Mouse (Mus musculus) testis, adult 2 months (tissue): ENCODE results near the gene Pigu. TPM values are rescaled to one million over a fixed set of nuclear protein-coding genes. Genes with fewer than 3 reads are reported as not detected.
A peak's percentile ranks its signal among the peaks of the same experiment; 100 is the strongest.

Source experiments
- H3K27ac ChIP-seq: fragments of 200-500 bp; 2 replicates; pipeline ENCODE4 v1.5.1; 2012; ENCODE audit warnings: low read depth, low read length; ENCODE audit not compliant: control insufficient read depth, insufficient read depth
- H3K27me3 ChIP-seq: fragments of 200-500 bp; 2 replicates; pipeline ENCODE4 v1.6.1; 2012; ENCODE audit warnings: mild to moderate bottlenecking, low read length, moderate library complexity; ENCODE audit not compliant: control insufficient read depth, insufficient read depth
- H3K36me3 ChIP-seq: fragments of 200-500 bp; 2 replicates; pipeline ENCODE4 v1.6.1; 2012; ENCODE audit warnings: mild to moderate bottlenecking, low read length; ENCODE audit not compliant: control insufficient read depth, insufficient read depth
- H3K4me1 ChIP-seq: fragments of 200-500 bp; 2 replicates; pipeline ENCODE4 v1.6.1; 2012; ENCODE audit warnings: low read length; ENCODE audit not compliant: control insufficient read depth, insufficient read depth
- H3K4me3 ChIP-seq: fragments of 200-500 bp; 2 replicates; pipeline ENCODE4 v1.5.1; 2012; ENCODE audit warnings: low read depth, mild to moderate bottlenecking, low read length, moderate library complexity, mixed read lengths; ENCODE audit not compliant: control insufficient read depth
- CTCF ChIP-seq: fragments of 200-500 bp; IDR thresholded peaks from 2 replicates; pipeline ENCODE4 v1.5.1; 2012; ENCODE audit warnings: low read depth, mild to moderate bottlenecking, inconsistent platforms, low read length, moderate library complexity; ENCODE audit not compliant: control insufficient read depth, insufficient read depth, insufficient replicate concordance
- POLR2A ChIP-seq: fragments of 200-500 bp; IDR thresholded peaks from 2 replicates; pipeline ENCODE4 v1.6.1; 2012; ENCODE audit warnings: low read depth, mild to moderate bottlenecking, inconsistent platforms, low read length, moderate library complexity; ENCODE audit not compliant: control insufficient read depth
- polyA plus RNA-seq: library from polyadenylated mRNA; depleted of rRNA; stranded (reverse); fragments of >200 nt; gene quantifications from 2 replicates; pipeline ENCODE4 v1.2.3, GENCODE M21; 2012

Pigu gene
- polyA plus RNA-seq, 1 experiment, result 36.9 TPM

DNA sequence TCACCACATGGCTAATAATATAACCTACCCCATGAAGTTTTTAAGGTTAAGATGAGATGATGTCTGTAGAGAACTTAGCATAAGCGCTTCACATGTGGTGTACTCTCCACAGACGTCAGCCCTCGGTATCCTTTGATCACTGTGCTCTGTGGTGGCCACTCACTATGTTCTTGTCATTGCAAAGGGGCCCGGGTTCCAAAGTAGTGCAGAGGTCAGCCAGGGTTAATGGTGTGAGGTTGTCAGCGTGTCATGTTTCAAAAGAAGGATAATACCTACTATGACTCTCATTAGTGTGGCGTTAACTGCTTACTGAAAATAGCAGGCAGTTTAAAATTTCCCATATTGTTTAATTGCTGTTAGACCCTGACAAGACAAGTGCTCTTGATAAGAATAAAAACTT lies 43.6 kb downstream of the Pigu start:
- Histone ChIP-seq H3K27ac (no peak overlapping the region), H3K4me3 (no peak overlapping the region), H3K4me1 (no peaks in the 10 kb centered on the region), H3K27me3 (no peaks in the 10 kb centered on the region), H3K36me3 (peaks cover 1% of the 10 kb centered on the region; the same call in 1 of the 2 replicates)
- TF ChIP-seq POLR2A (no peak), CTCF (no peak)

DNA sequence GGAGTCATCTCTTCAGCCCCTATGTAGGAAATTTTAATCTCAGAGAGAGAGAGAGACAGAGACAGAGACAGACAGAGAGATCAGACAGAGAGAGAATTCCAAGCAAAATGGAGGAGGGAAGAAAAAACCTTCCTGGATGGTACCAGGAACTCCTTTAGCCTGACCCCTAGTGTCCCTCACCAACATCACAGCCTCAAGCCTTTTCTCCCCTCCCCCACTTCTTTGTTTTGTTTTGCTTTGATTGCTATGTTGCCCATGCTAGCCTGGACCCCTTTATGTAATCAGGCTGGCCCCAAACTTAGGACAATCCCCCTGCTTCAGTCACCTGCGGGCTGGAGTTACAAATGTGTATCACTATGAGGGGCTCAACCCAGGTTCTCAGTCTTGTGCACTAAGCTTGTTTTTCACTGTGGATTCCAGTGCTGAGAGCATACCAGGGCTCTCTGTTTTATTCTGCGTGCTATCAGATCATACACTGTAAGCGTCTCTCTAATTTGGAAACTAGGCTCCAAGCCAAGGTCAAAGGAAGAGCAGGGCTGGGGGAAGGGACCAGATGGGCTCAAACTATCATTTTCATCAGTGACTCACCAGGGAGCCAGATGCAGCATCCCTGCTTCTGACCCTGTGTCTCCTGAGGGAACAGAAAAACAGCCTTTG lies 48.2 kb downstream of the Pigu start:
- H3K27me3 ChIP-seq, result no peaks in the 10 kb centered on the region
- no peak overlapping the region for H3K4me3 ChIP-seq
- H3K36me3 ChIP-seq, result no peaks in the 10 kb centered on the region; the same call in 1 of the 2 replicates
- H3K27ac ChIP-seq, result 0 out of 2 replicates have a peak overlapping the region, but pooled peaks have one; percentile 33
- no peak for TF ChIP-seq POLR2A
- TF ChIP-seq CTCF, result no peak
- H3K4me1 ChIP-seq, result no peaks in the 10 kb centered on the region

DNA sequence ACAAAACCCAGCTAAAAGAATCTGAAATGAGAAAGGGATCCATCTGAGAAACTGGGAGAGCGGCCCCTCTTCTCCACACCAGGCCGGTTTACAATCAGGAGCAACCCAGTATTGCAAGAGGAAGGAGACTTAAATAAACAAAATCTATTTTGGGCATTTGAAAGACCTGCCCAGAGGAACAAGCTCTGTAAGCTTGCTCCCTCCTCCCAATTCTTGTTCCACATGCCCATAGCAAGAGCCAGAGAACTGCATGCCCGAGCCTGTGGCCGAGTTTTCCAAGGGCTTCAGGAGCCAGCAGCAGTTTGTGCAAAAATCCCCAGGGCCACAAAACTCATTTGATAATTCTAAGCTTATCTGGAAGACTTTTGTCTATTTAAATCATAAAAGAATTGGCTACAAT lies 57.7 kb downstream of the Pigu start:
- no peaks in the 10 kb centered on the region for H3K4me1 ChIP-seq
- H3K4me3 ChIP-seq, result no peak overlapping the region
- TF ChIP-seq CTCF, result no peak
- TF ChIP-seq POLR2A, result no peak
- no peak overlapping the region for H3K27ac ChIP-seq
- H3K36me3 ChIP-seq, result peaks cover 2% of the 10 kb centered on the region; the same call in 1 of the 2 replicates
- no peaks in the 10 kb centered on the region for H3K27me3 ChIP-seq

DNA sequence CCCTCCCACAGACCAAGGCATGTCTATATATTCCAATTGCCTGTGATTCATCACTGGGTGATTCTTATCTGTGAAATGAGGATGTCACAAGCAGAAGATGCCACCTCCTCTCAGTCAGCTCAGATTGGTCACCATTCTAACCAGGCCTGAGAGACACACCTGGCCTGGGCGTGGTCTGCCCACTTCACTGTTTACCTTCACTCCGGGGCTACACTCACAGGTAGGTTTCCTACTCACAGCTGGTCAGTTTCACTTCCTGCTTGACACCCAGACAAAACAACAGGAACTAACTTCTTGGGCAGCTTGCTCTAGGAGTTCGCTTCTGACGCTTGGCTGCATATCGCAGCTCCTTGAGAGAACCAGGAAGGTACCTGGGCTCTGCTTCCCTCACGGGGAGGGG lies 61.8 kb downstream of the Pigu start:
- Histone ChIP-seq H3K27me3 (no peaks in the 10 kb centered on the region), H3K27ac (no peak overlapping the region), H3K4me1 (no peaks in the 10 kb centered on the region), H3K4me3 (no peak overlapping the region), H3K36me3 (peaks cover 3% of the 10 kb centered on the region; the same call in 1 of the 2 replicates)
- TF ChIP-seq POLR2A, result no peak
- TF ChIP-seq CTCF, result no peak

DNA sequence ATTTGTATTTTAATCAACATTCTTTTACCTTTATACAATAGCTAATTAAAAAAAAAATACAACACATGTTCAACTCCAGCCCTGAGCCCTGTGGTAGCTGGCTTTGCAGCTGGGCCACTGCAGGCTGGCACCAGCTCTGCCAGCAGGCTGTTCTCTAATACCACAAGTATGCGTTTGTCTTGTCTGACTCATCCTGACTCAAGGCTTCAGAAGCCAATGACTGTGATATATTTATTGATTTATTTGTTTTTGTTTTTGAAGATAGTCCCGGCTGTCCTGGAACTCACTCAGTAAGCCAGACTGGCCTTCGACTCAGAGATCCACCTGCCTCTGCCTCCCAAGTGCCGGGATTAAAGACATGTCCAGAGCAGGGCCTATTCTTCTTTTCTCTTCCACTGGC lies 63.3 kb downstream of the Pigu start:
- no peak overlapping the region for H3K27ac ChIP-seq
- no peak for TF ChIP-seq POLR2A
- no peak for TF ChIP-seq CTCF
- H3K36me3 ChIP-seq, result peaks cover 3% of the 10 kb centered on the region; the same call in 1 of the 2 replicates
- H3K4me3 ChIP-seq, result no peak overlapping the region
- no peaks in the 10 kb centered on the region for H3K4me1 ChIP-seq
- H3K27me3 ChIP-seq, result no peaks in the 10 kb centered on the region

DNA sequence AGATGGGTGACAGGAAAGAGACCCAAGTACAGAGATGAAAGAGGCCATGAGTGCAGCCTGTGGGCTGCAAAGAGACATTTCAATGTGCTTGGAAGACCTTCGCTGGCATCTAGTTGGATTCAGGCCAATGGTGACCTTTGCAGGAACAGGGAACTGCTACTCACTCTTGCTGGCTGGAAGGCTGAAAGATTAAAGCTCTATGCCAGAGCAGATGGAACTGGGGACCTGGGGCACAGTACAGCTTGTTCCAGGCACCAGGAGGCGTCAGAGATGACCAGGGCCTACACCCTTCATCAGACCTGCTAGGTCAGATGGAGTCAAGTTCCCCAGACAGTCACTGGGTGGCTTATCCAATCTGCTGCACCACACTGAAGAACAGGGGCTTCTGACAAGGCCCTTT lies 63.8 kb downstream of the Pigu start:
- TF ChIP-seq POLR2A (no peak), CTCF (peak; percentile 22; the same call in 1 of the 2 replicates)
- Histone ChIP-seq H3K4me1 (no peaks in the 10 kb centered on the region), H3K27me3 (no peaks in the 10 kb centered on the region), H3K27ac (no peak overlapping the region), H3K4me3 (no peak overlapping the region), H3K36me3 (peaks cover 1% of the 10 kb centered on the region; the same call in 1 of the 2 replicates)

DNA sequence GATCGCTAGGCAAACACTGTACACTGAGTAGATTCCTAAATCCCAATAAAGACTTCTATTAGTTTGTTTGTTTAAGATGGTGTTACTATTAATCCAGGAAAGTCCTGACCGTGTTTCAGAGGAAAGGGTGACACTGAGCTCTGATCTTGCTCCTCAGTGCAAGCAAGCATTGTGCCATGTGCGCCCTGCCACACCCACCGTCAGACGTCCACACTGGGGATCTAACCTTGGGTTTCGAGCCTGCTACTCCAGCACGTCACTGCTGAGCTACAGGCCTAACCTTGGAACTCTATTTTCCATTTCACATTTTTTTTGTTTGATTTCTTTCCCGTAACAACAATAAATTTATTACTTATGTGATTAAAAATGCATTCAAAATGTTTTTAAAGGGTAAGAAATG lies 67.2 kb downstream of the Pigu start:
- TF ChIP-seq CTCF, result no peak
- no peak for TF ChIP-seq POLR2A
- Histone ChIP-seq H3K4me3 (no peak overlapping the region), H3K4me1 (no peaks in the 10 kb centered on the region), H3K27ac (no peak overlapping the region), H3K36me3 (peaks cover 1% of the 10 kb centered on the region; the same call in 1 of the 2 replicates), H3K27me3 (no peaks in the 10 kb centered on the region)
